Mouse (Mus musculus): ENCODE data around the gene Slc16a3. TPM values are rescaled to one million over a fixed set of nuclear protein-coding genes. Genes with fewer than 3 reads are reported as not detected.
A peak's percentile ranks its signal among the peaks of the same experiment; 100 is the strongest.

Gene Slc16a3
- polyA plus RNA-seq, 1 experiment from 2014 or later = 55.5 TPM

DNA sequence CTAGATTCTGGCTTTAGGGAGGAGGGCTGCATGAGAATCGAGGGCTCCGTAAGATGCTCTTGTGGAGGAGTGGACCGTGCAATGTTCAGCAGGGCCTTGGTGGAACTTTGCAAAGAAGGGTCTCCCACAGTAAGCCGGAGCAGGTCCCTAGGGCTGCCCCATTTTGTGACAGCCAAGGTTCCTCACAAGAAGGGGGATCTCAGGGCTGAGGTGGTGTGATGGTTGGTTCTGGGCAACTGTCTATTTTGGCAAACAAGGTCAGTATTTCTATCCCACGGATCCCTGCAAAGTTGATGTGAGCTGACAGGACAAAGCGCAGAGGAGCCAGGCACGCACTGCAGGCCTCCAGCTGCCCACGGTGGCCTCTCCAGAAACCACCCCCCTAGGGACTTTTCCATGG, 3.0 kb downstream of the Slc16a3 start:
- Histone ChIP-seq H3K4me2 (ENCODE audit: low read depth, low read length, severe bottlenecking) (peak overlapping the region; percentile 62), H3K4me1 (replicated peaks; ENCODE audit: control insufficient read depth, insufficient read depth, low read length) (peaks cover 12% of the 10 kb centered on the region; the same call in 1 of the 2 replicates), H3K27ac (ENCODE audit: low read depth, low read length) (peak overlapping the region; percentile 37), H3K9me3 (ENCODE audit: control insufficient read depth, low read length) (no peaks in the 10 kb centered on the region), H3K9ac (ENCODE audit: low read length) (peak overlapping the region; percentile 71), H3K36me3 (ENCODE audit: control insufficient read depth, insufficient read depth, low read length) (peaks cover 3% of the 10 kb centered on the region; the same call in 1 of the 2 replicates), H3K4me3 (ENCODE audit: low read depth, low read length) (peak overlapping the region; percentile 48), H3K27me3 (ENCODE audit: control insufficient read depth, insufficient read depth, low read length) (no peaks in the 10 kb centered on the region; the same call in 1 of the 2 replicates)
- no peak for DNase-seq (ENCODE audit: low spot score)
- ATAC-seq (replicated peaks; ENCODE audit: low FRiP score) = no peak
- 26% methylated on average over 8 of the region's 8 CpGs for WGBS

- no peaks in the 10 kb centered on the region for H3K9me3 ChIP-seq (ENCODE audit: control insufficient read depth, low read length)
- peak overlapping the region; percentile 62; the same call in 1 of the 2 replicates for H3K4me2 ChIP-seq (ENCODE audit: low read depth, low read length, severe bottlenecking)
- DNase-seq (ENCODE audit: low spot score) (no peak), ATAC-seq (replicated peaks; ENCODE audit: low FRiP score) (no peak)
- peak overlapping the region; percentile 48 for H3K4me3 ChIP-seq (ENCODE audit: low read depth, low read length)
- peaks cover 3% of the 10 kb centered on the region; the same call in 1 of the 2 replicates for H3K36me3 ChIP-seq (ENCODE audit: control insufficient read depth, insufficient read depth, low read length)
- no peak overlapping the region for H3K27ac ChIP-seq (ENCODE audit: low read depth, low read length)
- peak overlapping the region; percentile 71 for H3K9ac ChIP-seq (ENCODE audit: low read length)
- 81% methylated on average over 9 of the region's 9 CpGs for WGBS
- no peaks in the 10 kb centered on the region; the same call in 1 of the 2 replicates for H3K27me3 ChIP-seq (ENCODE audit: control insufficient read depth, insufficient read depth, low read length)
- peaks cover 12% of the 10 kb centered on the region; the same call in 1 of the 2 replicates for H3K4me1 ChIP-seq (replicated peaks; ENCODE audit: control insufficient read depth, insufficient read depth, low read length)
Measured at GRCm38 (mm10) chr11:120951731-120952730, 3.8 kb downstream of the Slc16a3 start.

- peaks cover 10% of the 10 kb centered on the region; the same call in 1 of the 2 replicates for H3K4me1 ChIP-seq (replicated peaks; ENCODE audit: control insufficient read depth, insufficient read depth, low read length)
Measured at GRCm38 (mm10) chr11:120954936-120955335, 6.7 kb downstream of the Slc16a3 start.

DNA sequence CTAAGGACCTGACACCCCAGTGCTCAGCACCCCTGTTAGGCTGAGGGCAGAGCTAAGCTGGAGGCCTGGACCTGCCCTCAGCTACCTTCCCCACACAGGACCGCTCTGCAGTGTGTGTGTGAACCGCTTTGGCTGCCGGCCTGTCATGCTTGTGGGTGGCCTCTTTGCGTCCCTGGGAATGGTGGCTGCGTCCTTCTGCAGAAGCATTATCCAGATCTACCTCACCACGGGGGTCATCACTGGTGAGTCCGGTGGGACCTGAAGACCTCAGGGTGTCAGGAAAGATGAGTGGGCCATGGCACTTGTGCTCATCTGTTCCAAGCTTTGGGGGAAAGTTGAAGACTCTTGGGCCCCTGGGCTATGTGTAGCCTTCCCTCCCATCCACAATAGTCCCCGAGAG, 7.4 kb downstream of the Slc16a3 start:
- H3K9ac ChIP-seq (ENCODE audit: low read length) = no peak overlapping the region
- H3K4me3 ChIP-seq (ENCODE audit: low read depth, low read length) = no peak overlapping the region
- no peaks in the 10 kb centered on the region for H3K9me3 ChIP-seq (ENCODE audit: control insufficient read depth, low read length)
- no peak overlapping the region for H3K4me2 ChIP-seq (ENCODE audit: low read depth, low read length, severe bottlenecking)
- DNase-seq (ENCODE audit: low spot score) (no peak), ATAC-seq (replicated peaks; ENCODE audit: low FRiP score) (no peak)
- no peak overlapping the region for H3K27ac ChIP-seq (ENCODE audit: low read depth, low read length)
- WGBS = 96% methylated on average over 8 of the region's 8 CpGs
- H3K4me1 ChIP-seq (replicated peaks; ENCODE audit: control insufficient read depth, insufficient read depth, low read length) = 0 out of 2 replicates have a peak, but pooled peaks cover 6% of the 10 kb centered on the region
- H3K36me3 ChIP-seq (ENCODE audit: control insufficient read depth, insufficient read depth, low read length) = peaks cover 3% of the 10 kb centered on the region
- H3K27me3 ChIP-seq (ENCODE audit: control insufficient read depth, insufficient read depth, low read length) = no peaks in the 10 kb centered on the region

More at GRCm38 (mm10) chr11:120954936-120955335, 6.7 kb downstream of the Slc16a3 start:
- WGBS = 85% methylated on average over 5 of the region's 5 CpGs
- Histone ChIP-seq H3K4me2 (ENCODE audit: low read depth, low read length, severe bottlenecking) (no peak overlapping the region), H3K9me3 (ENCODE audit: control insufficient read depth, low read length) (no peaks in the 10 kb centered on the region), H3K27me3 (ENCODE audit: control insufficient read depth, insufficient read depth, low read length) (no peaks in the 10 kb centered on the region), H3K36me3 (ENCODE audit: control insufficient read depth, insufficient read depth, low read length) (peaks cover 3% of the 10 kb centered on the region), H3K9ac (ENCODE audit: low read length) (no peak overlapping the region), H3K4me3 (ENCODE audit: low read depth, low read length) (no peak overlapping the region), H3K27ac (ENCODE audit: low read depth, low read length) (no peak overlapping the region)
- ATAC-seq (replicated peaks; ENCODE audit: low FRiP score) = no peak
- DNase-seq (ENCODE audit: low spot score) = no peak

DNA sequence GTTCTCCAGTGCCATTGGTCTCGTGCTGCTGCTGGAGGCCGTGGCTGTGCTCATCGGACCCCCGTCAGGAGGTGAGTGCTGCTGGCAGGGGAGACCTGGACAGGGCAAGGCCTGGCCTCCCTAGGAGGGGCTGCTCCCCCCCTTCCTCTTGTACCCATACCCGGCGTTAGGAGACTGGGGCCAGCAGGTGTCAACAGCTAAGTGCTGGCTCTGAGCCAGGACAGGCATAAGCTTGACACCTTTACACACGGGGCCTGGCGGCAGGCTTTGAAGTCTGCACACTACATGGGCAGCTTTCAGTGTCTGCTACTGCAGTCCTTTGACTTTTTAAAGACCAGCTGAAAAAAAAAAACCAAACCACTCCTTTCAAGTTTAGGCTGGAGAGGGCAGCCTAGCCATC, 8.8 kb downstream of the Slc16a3 start:
- peaks cover 5% of the 10 kb centered on the region for H3K36me3 ChIP-seq (ENCODE audit: control insufficient read depth, insufficient read depth, low read length)
- H3K27ac ChIP-seq (ENCODE audit: low read depth, low read length) = no peak overlapping the region
- 90% methylated on average over 8 of the region's 8 CpGs for WGBS

GRCm38 (mm10) chr11:120957731-120958257, 9.5 kb downstream of the Slc16a3 start:
- DNase-seq (ENCODE audit: low spot score) (no peak), ATAC-seq (replicated peaks; ENCODE audit: low FRiP score) (no peak)
- no peak overlapping the region for H3K4me2 ChIP-seq (ENCODE audit: low read depth, low read length, severe bottlenecking)
- no peak overlapping the region for H3K9ac ChIP-seq (ENCODE audit: low read length)
- WGBS = 86% methylated on average over 15 of the region's 15 CpGs
- H3K4me1 ChIP-seq (replicated peaks; ENCODE audit: control insufficient read depth, insufficient read depth, low read length) = no peaks in the 10 kb centered on the region
- no peak overlapping the region for H3K27ac ChIP-seq (ENCODE audit: low read depth, low read length)
- peaks cover 9% of the 10 kb centered on the region for H3K36me3 ChIP-seq (ENCODE audit: control insufficient read depth, insufficient read depth, low read length)
- H3K4me3 ChIP-seq (ENCODE audit: low read depth, low read length) = no peak overlapping the region
- no peaks in the 10 kb centered on the region for H3K27me3 ChIP-seq (ENCODE audit: control insufficient read depth, insufficient read depth, low read length)
- no peaks in the 10 kb centered on the region for H3K9me3 ChIP-seq (ENCODE audit: control insufficient read depth, low read length)

More for the DNA sequence above, 8.8 kb downstream of the Slc16a3 start:
- ATAC-seq (replicated peaks; ENCODE audit: low FRiP score) = no peak
- Histone ChIP-seq H3K9me3 (ENCODE audit: control insufficient read depth, low read length) (no peaks in the 10 kb centered on the region), H3K4me3 (ENCODE audit: low read depth, low read length) (no peak overlapping the region), H3K27me3 (ENCODE audit: control insufficient read depth, insufficient read depth, low read length) (no peaks in the 10 kb centered on the region), H3K4me2 (ENCODE audit: low read depth, low read length, severe bottlenecking) (no peak overlapping the region), H3K4me1 (replicated peaks; ENCODE audit: control insufficient read depth, insufficient read depth, low read length) (no peaks in the 10 kb centered on the region), H3K9ac (ENCODE audit: low read length) (no peak overlapping the region)
- DNase-seq (ENCODE audit: low spot score) = no peak

DNA sequence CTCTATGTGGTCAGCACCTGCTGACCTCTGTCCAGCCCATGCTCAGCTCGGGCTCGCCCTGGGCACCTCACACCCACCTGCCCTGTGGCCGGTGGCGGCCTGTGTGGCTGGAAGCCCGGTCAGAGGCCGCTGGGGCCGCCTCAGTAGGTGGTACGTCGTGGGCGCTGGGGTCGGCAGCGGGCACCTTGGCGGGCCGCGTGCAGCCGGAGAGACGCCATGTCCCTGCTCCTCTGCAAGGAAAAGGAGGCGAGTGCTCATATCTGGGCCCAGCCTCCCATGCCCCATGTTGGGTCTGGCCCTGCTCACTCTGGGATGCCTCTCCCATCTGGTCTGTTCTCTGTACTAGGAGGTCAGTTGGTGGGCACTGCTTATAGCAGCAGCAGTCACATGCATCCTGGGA, 10.8 kb downstream of the Slc16a3 start:
- ATAC-seq (replicated peaks; ENCODE audit: low FRiP score) = no peak

DNA sequence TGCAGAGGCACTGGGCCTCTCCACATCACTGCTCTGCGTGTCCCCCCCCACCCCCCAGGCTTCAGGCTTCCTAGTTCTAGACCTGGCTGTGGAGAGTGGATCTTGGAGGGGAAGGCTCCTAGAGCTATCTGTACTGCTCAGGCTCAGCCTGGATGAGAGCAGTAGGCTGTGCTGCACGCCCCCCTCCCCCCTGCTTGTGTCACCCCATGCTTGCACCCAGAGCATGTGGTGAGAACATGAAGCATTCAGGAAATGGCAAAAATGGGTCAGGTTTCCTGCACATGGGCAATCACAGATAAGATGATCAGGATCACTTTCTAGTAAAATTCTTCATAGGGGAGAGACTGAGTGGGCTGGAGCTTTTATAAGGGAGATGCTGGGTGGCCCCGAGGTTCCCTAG, 11.3 kb downstream of the Slc16a3 start:
- no peak overlapping the region for H3K27ac ChIP-seq (ENCODE audit: low read depth, low read length)
- 88% methylated on average over 3 of the region's 3 CpGs for WGBS
- H3K36me3 ChIP-seq (ENCODE audit: control insufficient read depth, insufficient read depth, low read length) = peaks cover 14% of the 10 kb centered on the region
- no peak for DNase-seq (ENCODE audit: low spot score)
- no peak overlapping the region for H3K4me2 ChIP-seq (ENCODE audit: low read depth, low read length, severe bottlenecking)
- H3K27me3 ChIP-seq (ENCODE audit: control insufficient read depth, insufficient read depth, low read length) = no peaks in the 10 kb centered on the region
- H3K4me1 ChIP-seq (replicated peaks; ENCODE audit: control insufficient read depth, insufficient read depth, low read length) = no peaks in the 10 kb centered on the region
- no peak overlapping the region for H3K9ac ChIP-seq (ENCODE audit: low read length)
- ATAC-seq (replicated peaks; ENCODE audit: low FRiP score) = no peak
- no peak overlapping the region for H3K4me3 ChIP-seq (ENCODE audit: low read depth, low read length)
- no peaks in the 10 kb centered on the region for H3K9me3 ChIP-seq (ENCODE audit: control insufficient read depth, low read length)

More for the DNA sequence above, 10.8 kb downstream of the Slc16a3 start:
- Histone ChIP-seq H3K27me3 (ENCODE audit: control insufficient read depth, insufficient read depth, low read length) (no peaks in the 10 kb centered on the region), H3K27ac (ENCODE audit: low read depth, low read length) (no peak overlapping the region), H3K4me3 (ENCODE audit: low read depth, low read length) (no peak overlapping the region), H3K4me1 (replicated peaks; ENCODE audit: control insufficient read depth, insufficient read depth, low read length) (no peaks in the 10 kb centered on the region), H3K4me2 (ENCODE audit: low read depth, low read length, severe bottlenecking) (no peak overlapping the region), H3K9ac (ENCODE audit: low read length) (no peak overlapping the region), H3K36me3 (ENCODE audit: control insufficient read depth, insufficient read depth, low read length) (peaks cover 14% of the 10 kb centered on the region), H3K9me3 (ENCODE audit: control insufficient read depth, low read length) (no peaks in the 10 kb centered on the region)
- 90% methylated on average over 17 of the region's 18 CpGs for WGBS
- DNase-seq (ENCODE audit: low spot score) = no peak
